28 mouse cellular contexts compared by ENCODE assay signal in the genomic region with DNA sequence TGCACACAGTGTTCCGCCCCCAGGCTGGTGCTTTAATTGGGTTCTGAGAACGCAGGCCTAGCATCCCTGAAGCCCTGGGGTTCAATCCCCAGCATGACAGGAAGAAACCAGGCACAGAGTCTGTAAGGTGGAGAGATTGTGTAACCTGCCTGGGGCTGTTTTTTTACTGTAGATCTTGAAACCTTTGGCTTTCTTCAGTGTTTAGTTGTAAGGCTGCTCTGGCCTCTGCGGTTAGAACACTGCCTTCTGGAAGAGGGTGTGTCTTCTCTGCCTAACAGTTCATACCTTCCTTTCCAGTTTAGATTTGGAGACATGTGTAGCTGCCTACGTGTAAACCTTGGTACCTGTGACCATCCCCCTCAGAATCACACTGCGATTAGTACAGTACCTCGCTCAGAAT.
DNase-seq lines count a peak whose midpoint lies in the region; ATAC-seq and TF ChIP-seq lines count a peak whose summit lies in the region.
"Had no signal": no experiment of that assay in that cellular context is flagged by ENCODE, and none has a peak within 500 bp of the region (broad histone marks: within the 10 kb centered on the region; RNA-seq: fewer than 3 reads in every experiment).

No protein-coding gene starts in this region.

- H3K4me2 ChIP-seq in lung, embryonic 14.5 days: no peak overlapping the region
- no peak overlapping the region for H3K4me2 ChIP-seq in stomach, embryonic 16.5 days (ENCODE audit: low read depth, low read length)
- H3K4me2 ChIP-seq: embryonic facial prominence, embryonic 15.5 days; forebrain, embryonic 15.5 days; heart, embryonic 12.5 days; liver, embryonic 15.5 days had no signal

- H3K4me1 ChIP-seq in lung, embryonic 14.5 days (ENCODE audit: insufficient read depth): 0 out of 2 replicates have a peak, but pooled peaks cover 7% of the 10 kb centered on the region
- peaks cover 73% of the 10 kb centered on the region for H3K4me1 ChIP-seq in E14TG2a.4 (replicated peaks; ENCODE audit: low read depth, low read length)
- peaks cover 25% of the 10 kb centered on the region for H3K4me1 ChIP-seq in stomach, embryonic 16.5 days (ENCODE audit: control insufficient read depth, insufficient read depth, low read length)
- H3K4me1 ChIP-seq: liver, embryonic 15.5 days had no signal

- H3K4me3 ChIP-seq in lung, embryonic 14.5 days (ENCODE audit: low read depth, low read length): no peak overlapping the region
- peak overlapping the region; percentile 27 for H3K4me3 ChIP-seq in E14TG2a.4 (replicated peaks; ENCODE audit: low read length)
- H3K4me3 ChIP-seq in stomach, embryonic 16.5 days (replicated peaks; ENCODE audit: low read length): no peak overlapping the region
- H3K4me3 ChIP-seq: embryonic facial prominence, embryonic 15.5 days; forebrain, embryonic 15.5 days; heart, embryonic 12.5 days; hindbrain, embryonic 10.5 days; left cerebral cortex, adult 2 months; limb, embryonic 10.5 days; liver, embryonic 15.5 days; midbrain, embryonic 10.5 days had no signal

- no peak overlapping the region for H3K9ac ChIP-seq in lung, embryonic 14.5 days
- H3K9ac ChIP-seq in stomach, embryonic 16.5 days (ENCODE audit: low read length): no peak overlapping the region
- H3K9ac ChIP-seq: embryonic facial prominence, embryonic 15.5 days; forebrain, embryonic 15.5 days; heart, embryonic 12.5 days; liver, embryonic 15.5 days had no signal

- 78% methylated on average over 6 of the region's 6 CpGs for WGBS in lung, embryonic 14.5 days
- WGBS in stomach, embryonic 16.5 days: 84% methylated on average over 6 of the region's 6 CpGs

- TF ChIP-seq CTCF in lung, embryonic 14.5 days (IDR thresholded peaks at IDR 0.05; ENCODE audit: low read depth): no peak
- TF ChIP-seq CTCF in E14TG2a.4 (conservative IDR thresholded peaks at IDR 0.05; ENCODE audit: low read length): no peak

- H3K36me3 ChIP-seq in lung, embryonic 14.5 days (ENCODE audit: insufficient read depth): no peaks in the 10 kb centered on the region
- H3K36me3 ChIP-seq in E14TG2a.4 (ENCODE audit: insufficient read depth, low read length): no peaks in the 10 kb centered on the region
- no peaks in the 10 kb centered on the region for H3K36me3 ChIP-seq in stomach, embryonic 16.5 days (ENCODE audit: control insufficient read depth, insufficient read depth, low read length)
- H3K36me3 ChIP-seq: embryonic facial prominence, embryonic 15.5 days; forebrain, embryonic 15.5 days; heart, embryonic 12.5 days; hindbrain, embryonic 10.5 days; limb, embryonic 10.5 days; liver, embryonic 15.5 days; midbrain, embryonic 10.5 days had no signal

- peak overlapping the region; percentile 69 for H3K27ac ChIP-seq in lung, embryonic 14.5 days (ENCODE audit: low read depth)
- H3K27ac ChIP-seq in stomach, embryonic 16.5 days (ENCODE audit: low read length): peak overlapping the region; percentile 90
- H3K27ac ChIP-seq: embryonic facial prominence, embryonic 15.5 days; forebrain, embryonic 15.5 days; hindbrain, embryonic 10.5 days; kidney, postnatal 0 days; left cerebral cortex, adult 2 months; limb, embryonic 10.5 days; liver, embryonic 15.5 days; macrophage; midbrain, embryonic 10.5 days had no signal

- H3K27me3 ChIP-seq in lung, embryonic 14.5 days (ENCODE audit: insufficient read depth, low read length): no peaks in the 10 kb centered on the region
- no peaks in the 10 kb centered on the region for H3K27me3 ChIP-seq in E14TG2a.4 (ENCODE audit: insufficient read depth, low read length)
- H3K27me3 ChIP-seq in stomach, embryonic 16.5 days (ENCODE audit: control insufficient read depth, insufficient read depth, low read length): no peaks in the 10 kb centered on the region
- H3K27me3 ChIP-seq: embryonic facial prominence, embryonic 15.5 days; forebrain, embryonic 15.5 days; heart, embryonic 12.5 days; liver, embryonic 15.5 days had no signal

- ATAC-seq in lung, embryonic 14.5 days (ENCODE audit: insufficient read depth): no peak
- ATAC-seq in stomach, embryonic 16.5 days (ENCODE audit: insufficient read depth, low FRiP score): peak; percentile 59; the same call in 1 of the 2 replicates
- ATAC-seq: CD4-positive, CD25-positive, alpha-beta regulatory T cell, adult 4 months; forebrain, embryonic 15.5 days; hindbrain, embryonic 16.5 days had no signal

- no peak for DNase-seq in lung, embryonic 14.5 days
- DNase-seq in lung, postnatal 14 days: no peak
- peak; percentile 99 for DNase-seq in fat pad, adult 2 months (ENCODE audit: extremely low read depth, low read depth, low spot score)
- DNase-seq in embryo, embryonic 11 days: no peak
- DNase-seq in spleen, postnatal 36 days (ENCODE audit: low spot score in 2 of 2): no peak
- DNase-seq: adrenal gland, postnatal 25 days; cerebellum, adult 8-10 months; heart, adult 18-20 months; heart, postnatal 10 days; kidney, adult 2 months; layer of hippocampus, adult 9-11 months; liver; thymus, adult 18-20 months; thymus, postnatal 4 days had no signal

- no peaks in the 10 kb centered on the region for H3K9me3 ChIP-seq in lung, embryonic 14.5 days (ENCODE audit: low read depth, low read length)
- no peaks in the 10 kb centered on the region for H3K9me3 ChIP-seq in E14TG2a.4 (ENCODE audit: low read length)
- no peaks in the 10 kb centered on the region for H3K9me3 ChIP-seq in stomach, embryonic 16.5 days (replicated peaks; ENCODE audit: control insufficient read depth, low read length)
- H3K9me3 ChIP-seq: embryonic facial prominence, embryonic 15.5 days; forebrain, embryonic 15.5 days; heart, embryonic 12.5 days; hindbrain, embryonic 10.5 days; limb, embryonic 10.5 days; liver, embryonic 15.5 days; midbrain, embryonic 10.5 days had no signal
